Mouse (Mus musculus) midbrain, postnatal 0 days (tissue): Measurements from ENCODE around the gene Zscan25. TPM values are rescaled to one million over a fixed set of nuclear protein-coding genes. Genes with fewer than 3 reads are reported as not detected.
"Not testable (repeated sequence)": the region's sequence is repeated elsewhere in the genome, so short reads cannot be mapped to it uniquely, and the experiment has no call there.

Experiments used
- ATAC-seq: fragments of 200-750 bp; cut with Nextera tagmentation; 2 replicates; pipeline ENCODE4 v1.8.0; 2017; ENCODE audit warnings: moderate number of reproducible peaks, mild to moderate bottlenecking, moderate TSS enrichment, moderate library complexity; ENCODE audit not compliant: low FRiP score
- DNase-seq: peaks from one replicate; pipeline ENCODE4 v3.0.0-alpha.2; 2015; ENCODE audit warnings: low spot score
- H3K27ac ChIP-seq: fragments of 300-500 bp; sonication (generic); 2 replicates; pipeline ENCODE4 v1.5.1; 2014; ENCODE audit warnings: low read depth, mild to moderate bottlenecking, low read length, mixed read lengths
- H3K27me3 ChIP-seq: fragments of 300-500 bp; sonication (generic); 2 replicates; pipeline ENCODE4 v1.6.1; 2014; ENCODE audit warnings: low read length, control low read depth, mixed read lengths; ENCODE audit not compliant: insufficient read depth
- H3K36me3 ChIP-seq: fragments of 300-500 bp; sonication (generic); 2 replicates; pipeline ENCODE4 v1.6.1; 2014; ENCODE audit warnings: low read length, control low read depth, mixed read lengths; ENCODE audit not compliant: insufficient read depth
- H3K4me1 ChIP-seq: fragments of 300-500 bp; sonication (generic); 2 replicates; pipeline ENCODE4 v1.6.1; 2014; ENCODE audit warnings: mild to moderate bottlenecking, control low read depth, antibody characterized with exemption, low read length, mixed read lengths; ENCODE audit not compliant: insufficient read depth
- H3K4me2 ChIP-seq: fragments of 300-500 bp; sonication (generic); 2 replicates; pipeline ENCODE4 v1.6.1; 2014; ENCODE audit warnings: low read depth, mild to moderate bottlenecking, low read length, mixed read lengths; ENCODE audit not compliant: poor library complexity, severe bottlenecking
- H3K4me3 ChIP-seq: fragments of 300-500 bp; sonication (generic); 2 replicates; pipeline ENCODE4 v1.5.1; 2014; ENCODE audit warnings: low read depth, mild to moderate bottlenecking, low read length, moderate library complexity
- H3K9ac ChIP-seq: fragments of 300-500 bp; sonication (generic); replicated peaks from 2 replicates; pipeline ENCODE4 v1.6.1; 2014; ENCODE audit warnings: mild to moderate bottlenecking, low read length, moderate library complexity, mixed read lengths; ENCODE audit not compliant: poor library complexity, severe bottlenecking
- H3K9me3 ChIP-seq: fragments of 300-500 bp; sonication (generic); 2 replicates; pipeline ENCODE4 v1.6.1; 2016; ENCODE audit warnings: low read length, control low read depth
- CTCF ChIP-seq: IDR thresholded peaks from 2 replicates; pipeline ENCODE4 v1.5.1; 2016; ENCODE audit warnings: antibody characterized with exemption, mild to moderate bottlenecking
- WGBS: fragments of 180-500 bp; shearing (Covaris S2); extraction: QIAGEN DNeasy Blood & Tissue Kit; methylation state at CpG from one replicate; pipeline ENCODE4 v1.1.7; 2014; 5-methylcytosine and 5-hydroxymethylcytosine counted together
- polyA plus RNA-seq: library from polyadenylated mRNA; unstranded; fragments of >200 nt; fragmentation: Nextera tagmentation; extraction: Ambion mirVana; gene quantifications from 2 replicates; pipeline ENCODE4 v1.2.1, GENCODE M21; 2015
- total RNA-seq: library from RNA; depleted of rRNA; stranded (reverse); fragments of >200 nt; gene quantifications from 2 replicates; pipeline ENCODE4 v1.2.3, GENCODE M21; 2014; rRNA removed

The Zscan25 gene
- 18.5 and 24.6 TPM in 2 replicates for total RNA-seq
- polyA plus RNA-seq = 0.83 and 0.93 TPM in 2 replicates

DNA sequence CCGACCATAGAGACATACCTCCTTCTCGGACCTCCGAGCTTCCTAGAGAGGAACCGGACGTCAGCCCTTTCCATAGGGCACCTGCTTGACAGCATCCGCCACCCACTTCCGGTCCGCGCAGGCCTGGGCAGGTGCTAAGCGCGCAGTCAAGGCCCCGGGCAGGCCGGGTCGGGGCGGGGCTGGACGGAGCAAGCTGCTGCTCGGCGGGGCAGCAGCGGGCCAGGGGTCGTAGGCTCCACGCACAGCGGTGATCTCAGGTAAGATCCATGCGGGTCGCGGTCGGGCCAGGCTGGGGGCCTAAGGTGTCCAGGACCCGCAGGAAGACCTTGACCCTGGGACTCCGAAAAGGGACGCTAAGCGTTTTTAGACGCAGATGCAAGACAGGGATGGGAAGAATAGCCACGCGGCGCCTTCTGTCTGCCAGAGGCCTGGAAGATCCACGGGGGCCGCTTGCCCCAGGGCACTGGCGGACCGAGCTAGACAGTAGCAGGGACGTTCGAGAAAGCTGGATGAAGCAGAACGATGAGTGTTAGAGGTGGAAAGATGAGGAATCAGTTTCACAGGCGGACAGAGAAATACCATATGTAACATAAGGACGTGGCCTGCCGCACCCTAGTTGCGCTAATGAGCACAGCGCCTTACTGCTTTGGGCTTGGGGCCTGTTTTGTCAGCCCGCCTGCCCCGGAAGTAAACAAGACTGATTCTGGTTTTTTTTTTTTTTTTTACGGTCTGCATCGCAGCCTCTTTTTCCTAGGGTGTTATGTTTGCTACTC, at the start of gene Zscan25:
TSS of gene Zscan25 (plus strand) at position 130 of the 773 bp plus-strand sequence.
- 1% methylated on average over 50 of the region's 50 CpGs for WGBS
- H3K27ac ChIP-seq = peak within 1 kb of the TSS; percentile 86
- H3K4me1 ChIP-seq = no peaks in the 10 kb centered on the region
- H3K9ac ChIP-seq = peak within 1 kb of the TSS; percentile 87
- peak; percentile 98 for ATAC-seq
- no peak for TF ChIP-seq CTCF
- H3K4me3 ChIP-seq = peak within 1 kb of the TSS; percentile 92
- no peaks in the 10 kb centered on the region for H3K27me3 ChIP-seq
- peak; percentile 95 for DNase-seq
- H3K9me3 ChIP-seq = no peaks in the 10 kb centered on the region
- peaks cover 21% of the 10 kb centered on the region for H3K36me3 ChIP-seq
- H3K4me2 ChIP-seq = peak within 1 kb of the TSS; percentile 89

DNA sequence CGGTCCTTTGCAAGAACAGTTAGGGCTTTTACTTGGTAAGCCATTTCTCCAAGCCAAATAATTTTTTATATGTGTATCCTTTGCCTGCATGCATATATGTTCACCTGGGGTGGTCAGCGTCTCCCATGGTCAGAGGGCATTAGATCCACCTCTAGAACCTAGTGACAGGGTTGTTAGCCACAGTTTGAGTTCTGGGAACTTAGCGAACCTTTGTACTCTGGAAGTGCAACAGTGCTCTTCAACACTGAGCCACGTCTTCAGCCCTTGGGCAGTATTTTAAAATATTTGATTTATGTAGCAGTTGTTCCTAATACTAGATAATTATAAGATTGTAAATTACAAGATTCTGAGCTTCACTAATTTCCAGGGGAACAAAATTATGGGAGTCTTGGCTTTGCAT, 49.7 kb upstream of the Zscan25 start:
- no peak for DNase-seq
- peak overlapping the region; percentile 100; the same call in 1 of the 2 replicates for H3K9ac ChIP-seq
- peak overlapping the region; percentile 78 for H3K4me2 ChIP-seq
- TF ChIP-seq CTCF = no peak
- H3K36me3 ChIP-seq = peaks cover 18% of the 10 kb centered on the region
- 87% methylated on average over 4 of the region's 4 CpGs for WGBS
- H3K27me3 ChIP-seq = no peaks in the 10 kb centered on the region
- peak overlapping the region; percentile 92; the same call in 1 of the 2 replicates for H3K4me3 ChIP-seq
- no peaks in the 10 kb centered on the region for H3K9me3 ChIP-seq
- no peak for ATAC-seq
- peak overlapping the region; percentile 92 for H3K27ac ChIP-seq
- H3K4me1 ChIP-seq = peaks cover 5% of the 10 kb centered on the region

DNA sequence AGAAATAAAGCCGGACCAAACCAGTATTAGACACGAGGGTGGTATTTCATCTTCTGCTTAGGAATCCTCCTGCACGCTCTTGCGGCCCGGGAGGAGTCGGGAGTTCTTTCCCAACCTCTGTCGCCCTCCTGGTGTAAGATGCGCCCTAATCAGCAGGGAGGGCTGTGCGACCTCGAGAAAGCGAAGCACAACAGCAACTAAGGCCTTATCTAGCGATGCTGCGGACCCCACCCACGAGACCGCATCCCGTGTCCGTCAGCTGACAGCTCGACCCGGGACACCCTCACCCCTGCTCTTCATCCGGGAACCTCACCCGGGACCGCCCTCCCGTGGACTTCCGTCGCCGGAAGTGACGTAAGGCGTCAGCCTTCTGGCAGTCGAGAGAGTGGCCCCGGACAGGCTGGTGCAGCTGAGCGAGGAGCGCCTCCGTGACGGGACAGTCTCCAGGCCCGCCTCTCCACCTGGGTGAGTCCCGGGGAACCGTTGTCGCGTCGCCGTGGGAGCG, 48.9 kb upstream of the Zscan25 start, which contains the start of gene Zfp655:
TSS of gene Zfp655 (plus strand) at position 349 of the 505 bp plus-strand sequence.
- under 1% methylated on average over 30 of the region's 42 CpGs for WGBS
- ATAC-seq (peak; percentile 98), DNase-seq (peak; percentile 97)
- TF ChIP-seq CTCF = peak; percentile 0; the same call in 1 of the 2 replicates
- H3K9me3 ChIP-seq = no peaks in the 10 kb centered on the region
- H3K27ac ChIP-seq = peak within 1 kb of the TSS; percentile 92
- H3K9ac ChIP-seq = peak within 1 kb of the TSS; percentile 100
- H3K4me2 ChIP-seq = peak within 1 kb of the TSS; percentile 78
- peak within 1 kb of the TSS; percentile 92 for H3K4me3 ChIP-seq
- peaks cover 5% of the 10 kb centered on the region for H3K4me1 ChIP-seq
- no peaks in the 10 kb centered on the region for H3K27me3 ChIP-seq
- H3K36me3 ChIP-seq = peaks cover 25% of the 10 kb centered on the region

DNA sequence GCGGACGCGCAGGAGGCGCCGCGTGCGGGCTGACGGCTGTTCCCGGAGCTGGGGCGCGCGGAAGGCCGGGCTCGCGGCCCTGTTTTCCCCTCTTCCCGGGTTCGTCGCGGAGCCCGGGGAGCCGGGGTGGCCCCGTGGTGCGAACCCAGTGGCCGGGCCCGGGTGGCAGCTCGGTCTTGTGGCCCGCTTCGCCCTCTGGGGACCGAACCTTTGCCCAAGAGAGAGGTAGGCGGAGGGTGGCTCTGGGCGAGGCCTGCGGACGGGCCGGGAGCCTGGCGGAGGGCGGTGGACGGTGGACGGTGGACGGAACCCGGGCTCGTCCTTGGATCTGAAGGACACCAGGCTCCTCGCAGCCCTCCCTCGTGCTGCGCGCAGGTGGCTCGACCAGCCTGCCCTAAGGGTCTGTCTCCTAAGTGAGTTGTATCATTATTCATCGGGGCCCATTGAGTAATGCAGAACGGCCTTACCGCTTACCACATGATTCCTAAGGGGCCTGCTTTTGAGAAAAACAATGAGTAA, 48.3 kb upstream of the Zscan25 start:
- Histone ChIP-seq H3K4me3 (peak overlapping the region; percentile 92), H3K27ac (peak overlapping the region; percentile 92), H3K27me3 (no peaks in the 10 kb centered on the region), H3K4me2 (peak overlapping the region; percentile 78), H3K4me1 (peaks cover 5% of the 10 kb centered on the region), H3K36me3 (peaks cover 27% of the 10 kb centered on the region), H3K9me3 (no peaks in the 10 kb centered on the region), H3K9ac (peak overlapping the region; percentile 100)
- WGBS = under 1% methylated on average over 45 of the region's 49 CpGs
- ATAC-seq (peak; percentile 55), DNase-seq (peak; percentile 9)
- no peak for TF ChIP-seq CTCF

DNA sequence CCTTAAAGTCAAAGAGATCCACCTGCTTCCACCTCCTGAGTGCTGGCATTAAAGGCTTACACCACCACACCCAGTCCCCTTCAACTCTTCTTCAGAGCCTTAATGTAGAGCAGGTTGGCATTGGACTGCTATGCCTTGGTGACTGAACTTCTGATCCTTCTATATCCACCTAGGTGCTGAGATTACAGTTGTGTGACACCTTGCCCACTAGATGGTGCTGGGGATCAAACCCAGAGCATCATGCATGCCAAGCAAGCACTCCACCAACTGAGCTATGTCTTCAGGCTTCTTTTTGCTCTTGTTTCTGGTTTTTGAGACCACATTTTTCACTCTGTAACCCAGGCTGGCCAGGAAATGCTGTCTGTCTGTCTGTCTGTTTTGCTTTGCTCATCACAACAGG, 45.7 kb upstream of the Zscan25 start:
- Histone ChIP-seq H3K27ac (no peak overlapping the region), H3K4me2 (no peak overlapping the region), H3K4me1 (peaks cover 5% of the 10 kb centered on the region), H3K9ac (no peak overlapping the region), H3K4me3 (no peak overlapping the region), H3K9me3 (no peaks in the 10 kb centered on the region), H3K27me3 (no peaks in the 10 kb centered on the region), H3K36me3 (peaks cover 47% of the 10 kb centered on the region)
- DNase-seq = peak; percentile 46
- ATAC-seq = no peak
- TF ChIP-seq CTCF = peak; percentile 77

DNA sequence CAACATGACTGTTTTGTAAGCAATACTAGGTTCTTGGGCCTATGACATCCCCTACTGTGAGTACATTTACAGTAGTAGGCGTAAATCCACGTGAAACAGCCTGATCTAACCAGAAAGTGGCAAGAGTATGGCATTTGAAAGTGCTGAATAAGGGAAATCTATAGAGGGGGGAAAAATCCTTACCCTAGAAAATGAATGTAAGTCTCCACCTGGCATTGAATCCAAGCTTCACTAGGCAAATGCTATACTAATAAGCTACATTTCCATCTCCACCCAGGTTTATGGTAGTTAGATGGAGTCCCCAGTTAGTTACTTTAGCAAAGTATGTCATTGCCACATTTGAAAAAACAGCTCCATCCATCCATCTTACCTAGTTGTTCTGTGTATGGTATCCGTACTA, 30.8 kb upstream of the Zscan25 start:
- no peak overlapping the region for H3K4me2 ChIP-seq
- WGBS = 96% methylated on average over 3 of the region's 3 CpGs
- peaks cover 6% of the 10 kb centered on the region; the same call in 1 of the 2 replicates for H3K36me3 ChIP-seq
- H3K4me1 ChIP-seq = no peaks in the 10 kb centered on the region
- no peak overlapping the region for H3K4me3 ChIP-seq
- no peak overlapping the region for H3K9ac ChIP-seq
- H3K27me3 ChIP-seq = no peaks in the 10 kb centered on the region
- ATAC-seq = no peak
- H3K27ac ChIP-seq = no peak overlapping the region
- H3K9me3 ChIP-seq = no peaks in the 10 kb centered on the region
- DNase-seq = no peak
- no peak for TF ChIP-seq CTCF

DNA sequence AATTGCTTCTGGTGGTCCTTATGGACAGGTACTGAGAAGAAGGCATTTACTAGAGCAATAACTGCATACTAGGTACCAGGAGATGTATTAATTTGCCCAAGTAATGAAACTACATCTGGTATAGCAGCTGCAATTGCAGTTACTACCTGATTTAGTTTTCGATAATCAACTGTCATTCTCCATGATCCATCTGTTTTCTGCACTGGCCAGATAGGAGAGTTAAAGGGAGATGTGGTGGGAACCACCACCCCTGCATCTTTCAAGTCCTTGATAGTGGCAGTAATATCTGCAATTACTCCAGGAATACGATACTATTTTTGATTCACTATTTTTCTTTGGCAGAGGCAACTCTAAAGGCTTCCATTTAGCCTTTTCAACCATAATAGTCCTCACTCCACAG, 6.7 kb upstream of the Zscan25 start:
- H3K27me3 ChIP-seq, H3K27ac ChIP-seq, ATAC-seq, H3K9ac ChIP-seq, H3K36me3 ChIP-seq, H3K4me2 ChIP-seq, H3K9me3 ChIP-seq, H3K4me1 ChIP-seq, DNase-seq, H3K4me3 ChIP-seq: not testable (repeated sequence)
- 93% methylated on average over 2 of the region's 2 CpGs for WGBS
